Mouse (Mus musculus): ENCODE results near the gene Stard3. TPM values are rescaled to one million over a fixed set of nuclear protein-coding genes. Genes with fewer than 3 reads are reported as not detected.

The Stard3 gene
- polyA plus RNA-seq, 1 experiment from 2014 or later = 44.9 TPM

DNA sequence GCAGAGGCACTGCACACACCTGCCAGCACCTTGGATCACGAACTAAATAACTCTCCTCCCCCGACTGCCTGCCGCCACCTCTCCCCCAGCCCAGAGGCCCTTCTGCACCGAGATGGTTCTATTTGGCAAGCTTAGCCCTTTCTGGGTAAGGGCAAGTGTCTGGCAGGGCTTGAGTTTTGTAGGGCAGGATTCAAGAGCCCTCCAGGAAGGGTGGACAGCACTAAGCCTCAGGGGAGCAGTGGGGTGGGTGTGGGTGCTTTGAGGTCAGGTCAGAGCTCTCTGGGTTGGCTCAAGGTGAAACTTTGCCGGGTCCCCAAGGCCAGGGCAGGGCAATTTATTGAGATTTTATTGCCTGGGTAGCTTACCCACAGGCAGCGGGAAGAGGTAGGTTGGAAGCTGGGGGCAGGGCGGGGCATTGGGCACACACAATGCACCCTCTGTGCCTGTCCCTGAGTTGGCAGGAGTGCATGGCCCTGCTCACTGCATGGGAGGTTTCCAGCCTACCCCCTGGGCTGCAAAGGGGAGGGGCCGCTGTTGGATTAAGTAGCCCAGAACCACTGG is 4.4 kb upstream of the Stard3 start:
- Histone ChIP-seq H3K4me2 (ENCODE audit: low read depth, low read length) (no peak overlapping the region), H3K9me3 (ENCODE audit: control insufficient read depth, low read length) (no peaks in the 10 kb centered on the region), H3K4me1 (ENCODE audit: control insufficient read depth, insufficient read depth, low read length) (peaks cover 41% of the 10 kb centered on the region), H3K27ac (ENCODE audit: low read length) (peak overlapping the region; percentile 79; the same call in 1 of the 2 replicates), H3K36me3 (ENCODE audit: control insufficient read depth, insufficient read depth, low read length) (no peaks in the 10 kb centered on the region), H3K9ac (ENCODE audit: low read depth, low read length) (peak overlapping the region; percentile 2; the same call in 1 of the 2 replicates), H3K4me3 (ENCODE audit: low read length) (no peak overlapping the region), H3K27me3 (replicated peaks; ENCODE audit: control insufficient read depth, insufficient read depth, low read length) (peaks cover 23% of the 10 kb centered on the region)
- ATAC-seq = peak; percentile 31
- 25% methylated on average over 8 of the region's 8 CpGs for WGBS

DNA sequence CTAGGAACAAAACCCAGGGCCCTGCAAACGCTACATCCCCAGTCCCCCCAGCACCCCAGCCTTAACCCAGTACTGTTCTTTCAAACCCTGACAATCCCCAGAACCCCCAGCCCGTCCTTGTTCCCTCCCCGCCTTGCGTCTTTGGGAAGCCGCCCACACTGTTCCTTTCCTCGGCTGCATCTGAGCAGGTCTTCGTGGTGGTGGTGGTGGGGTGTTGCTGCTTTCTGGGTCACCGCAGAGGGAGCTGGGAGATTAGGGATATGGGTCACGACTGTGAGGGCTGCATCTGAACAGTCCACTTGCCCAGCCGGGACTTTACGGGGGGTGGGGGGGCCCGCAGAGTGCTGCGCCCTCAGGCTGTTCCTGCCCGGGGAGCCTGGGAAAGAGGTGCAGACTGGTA is 3.7 kb upstream of the Stard3 start:
- peaks cover 48% of the 10 kb centered on the region for H3K4me1 ChIP-seq (ENCODE audit: control insufficient read depth, insufficient read depth, low read length)
- ATAC-seq = no peak
- H3K9me3 ChIP-seq (ENCODE audit: control insufficient read depth, low read length) = no peaks in the 10 kb centered on the region
- H3K27me3 ChIP-seq (replicated peaks; ENCODE audit: control insufficient read depth, insufficient read depth, low read length) = peaks cover 16% of the 10 kb centered on the region
- H3K27ac ChIP-seq (ENCODE audit: low read length) = no peak overlapping the region
- WGBS = 65% methylated on average over 14 of the region's 14 CpGs
- no peak overlapping the region for H3K4me3 ChIP-seq (ENCODE audit: low read length)
- no peaks in the 10 kb centered on the region for H3K36me3 ChIP-seq (ENCODE audit: control insufficient read depth, insufficient read depth, low read length)
- no peak overlapping the region for H3K4me2 ChIP-seq (ENCODE audit: low read depth, low read length)
- H3K9ac ChIP-seq (ENCODE audit: low read depth, low read length) = 0 out of 2 replicates have a peak overlapping the region, but pooled peaks have one; percentile 2

DNA sequence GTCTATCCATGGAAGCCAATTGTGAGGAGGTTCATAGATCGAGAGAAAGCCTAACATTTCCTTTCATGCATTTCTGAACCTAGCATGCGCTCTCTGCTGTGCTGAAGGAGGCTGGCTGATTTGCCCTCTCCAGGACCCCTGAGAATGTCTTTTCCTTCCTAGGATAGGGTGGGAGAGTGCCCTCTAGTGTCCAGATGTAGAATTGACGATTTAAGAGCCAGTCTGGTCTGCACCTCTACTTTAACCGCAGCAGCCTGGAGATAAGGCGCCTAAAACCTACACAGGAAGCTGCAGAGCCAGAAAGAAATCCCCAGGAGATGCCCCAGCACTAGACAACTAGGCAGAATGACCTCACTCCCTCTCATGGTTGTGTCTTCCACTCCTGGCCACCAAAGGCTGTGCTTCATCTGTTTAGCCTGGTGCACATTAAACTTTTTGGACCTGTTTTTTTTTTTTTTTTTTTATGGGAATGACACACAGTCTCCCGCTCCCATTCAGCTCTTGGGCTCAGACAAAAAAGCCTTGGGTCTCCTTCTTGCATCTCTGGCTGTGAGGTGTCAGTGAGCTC is 2.4 kb upstream of the Stard3 start:
- WGBS = 15% methylated on average over 6 of the region's 6 CpGs
- H3K9me3 ChIP-seq (ENCODE audit: control insufficient read depth, low read length) = no peaks in the 10 kb centered on the region
- H3K4me3 ChIP-seq (ENCODE audit: low read length) = no peak overlapping the region
- H3K27ac ChIP-seq (ENCODE audit: low read length) = peak overlapping the region; percentile 33; the same call in 1 of the 2 replicates
- H3K27me3 ChIP-seq (replicated peaks; ENCODE audit: control insufficient read depth, insufficient read depth, low read length) = peaks cover 6% of the 10 kb centered on the region; the same call in 1 of the 2 replicates
- no peak for ATAC-seq
- no peak overlapping the region for H3K4me2 ChIP-seq (ENCODE audit: low read depth, low read length)
- H3K4me1 ChIP-seq (ENCODE audit: control insufficient read depth, insufficient read depth, low read length) = peaks cover 55% of the 10 kb centered on the region
- no peak overlapping the region for H3K9ac ChIP-seq (ENCODE audit: low read depth, low read length)
- no peaks in the 10 kb centered on the region for H3K36me3 ChIP-seq (ENCODE audit: control insufficient read depth, insufficient read depth, low read length)

DNA sequence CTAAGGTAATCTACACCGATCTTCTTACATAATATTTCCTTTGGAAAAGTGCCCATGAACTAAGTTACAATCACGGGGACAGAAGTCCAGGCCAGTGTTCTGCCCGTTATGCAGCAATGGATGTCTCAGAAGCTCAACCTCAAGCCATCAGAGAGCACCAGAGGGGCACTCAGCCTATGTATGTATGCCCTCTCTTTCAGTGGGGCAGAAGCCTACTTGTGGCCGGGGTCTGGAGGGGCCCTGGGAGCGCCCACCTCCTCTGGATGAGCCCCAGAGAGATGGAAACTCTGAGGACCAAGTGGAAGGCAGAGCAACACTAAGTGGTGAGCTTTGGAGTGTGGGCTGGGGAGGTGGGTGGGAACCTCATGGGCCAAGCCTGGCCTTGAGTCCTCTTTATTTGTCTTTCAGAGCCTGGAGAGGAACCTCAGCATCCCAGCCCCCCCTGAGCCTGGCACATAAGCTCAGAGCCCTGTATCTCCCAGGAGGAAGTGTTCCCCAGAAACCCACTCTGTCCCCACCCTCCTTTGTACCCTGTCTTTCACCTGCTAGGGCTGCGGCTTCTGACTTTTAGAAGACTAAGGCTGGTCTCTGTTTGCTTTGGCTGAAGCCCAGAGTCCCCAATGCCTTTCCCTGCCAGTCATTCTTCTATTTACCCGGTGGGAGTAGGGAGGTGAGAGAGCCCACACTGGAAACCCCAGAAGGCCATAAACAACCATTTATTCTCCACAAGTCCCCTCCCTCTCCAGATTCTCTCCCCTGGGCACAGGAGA is 1.4 kb upstream of the Stard3 start:
- ATAC-seq = no peak
- peak overlapping the region; percentile 65; the same call in 1 of the 2 replicates for H3K9ac ChIP-seq (ENCODE audit: low read depth, low read length)
- WGBS = 65% methylated on average over 7 of the region's 7 CpGs

DNA sequence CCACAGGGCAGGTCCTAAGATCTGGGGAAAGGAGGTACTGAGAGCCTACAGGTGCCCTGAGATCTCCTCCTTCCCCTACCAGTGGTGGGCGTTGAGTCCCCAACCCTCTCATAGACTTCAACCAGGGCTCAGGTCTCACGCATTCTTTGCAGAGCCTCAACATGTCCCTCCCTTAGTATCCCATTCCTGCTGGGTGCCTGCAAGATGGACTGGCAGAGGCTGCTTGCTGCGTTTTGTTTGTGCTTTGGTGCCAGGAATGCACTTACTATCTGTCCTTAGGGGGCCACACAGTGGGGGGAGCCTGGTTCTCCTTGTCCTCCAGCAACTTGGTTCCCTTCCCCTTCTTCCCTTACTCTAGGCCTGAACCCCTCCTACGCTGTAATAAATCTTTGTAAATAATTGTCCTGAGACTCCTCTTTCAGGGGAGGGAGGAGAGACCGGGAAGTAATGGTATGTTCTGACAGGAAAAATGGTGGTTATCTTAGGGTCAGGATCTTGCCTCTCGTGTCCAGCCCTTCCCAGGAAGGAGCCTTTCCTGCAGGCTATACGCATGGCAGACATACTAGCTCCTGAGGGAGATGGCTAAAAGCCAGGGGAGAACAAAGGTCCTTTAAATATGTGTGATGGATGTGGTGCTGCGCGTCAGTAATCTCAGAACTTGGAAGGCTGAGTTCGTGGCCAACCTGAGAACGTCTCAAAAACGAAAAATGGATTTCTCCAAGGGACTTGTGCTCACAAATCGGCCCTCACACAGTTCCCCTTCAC is 590 bp upstream of the Stard3 start:
- WGBS = 8% methylated on average over 13 of the region's 13 CpGs
- Histone ChIP-seq H3K4me1 (ENCODE audit: control insufficient read depth, insufficient read depth, low read length) (peaks cover 57% of the 10 kb centered on the region), H3K27me3 (replicated peaks; ENCODE audit: control insufficient read depth, insufficient read depth, low read length) (no peaks in the 10 kb centered on the region; the same call in 1 of the 2 replicates), H3K36me3 (ENCODE audit: control insufficient read depth, insufficient read depth, low read length) (no peaks in the 10 kb centered on the region), H3K4me2 (ENCODE audit: low read depth, low read length) (peak overlapping the region; percentile 87), H3K9me3 (ENCODE audit: control insufficient read depth, low read length) (no peaks in the 10 kb centered on the region), H3K4me3 (ENCODE audit: low read length) (peak overlapping the region; percentile 75), H3K27ac (ENCODE audit: low read length) (peak overlapping the region; percentile 88), H3K9ac (ENCODE audit: low read depth, low read length) (peak overlapping the region; percentile 65)
- peak; percentile 29 for ATAC-seq

More for the DNA sequence above, 1.4 kb upstream of the Stard3 start:
- H3K27me3 ChIP-seq (replicated peaks; ENCODE audit: control insufficient read depth, insufficient read depth, low read length) = peaks cover 2% of the 10 kb centered on the region; the same call in 1 of the 2 replicates
- no peaks in the 10 kb centered on the region for H3K9me3 ChIP-seq (ENCODE audit: control insufficient read depth, low read length)
- H3K4me1 ChIP-seq (ENCODE audit: control insufficient read depth, insufficient read depth, low read length) = peaks cover 63% of the 10 kb centered on the region
- H3K27ac ChIP-seq (ENCODE audit: low read length) = peak overlapping the region; percentile 88
- peak overlapping the region; percentile 87; the same call in 1 of the 2 replicates for H3K4me2 ChIP-seq (ENCODE audit: low read depth, low read length)
- H3K4me3 ChIP-seq (ENCODE audit: low read length) = no peak overlapping the region
- H3K36me3 ChIP-seq (ENCODE audit: control insufficient read depth, insufficient read depth, low read length) = no peaks in the 10 kb centered on the region

DNA sequence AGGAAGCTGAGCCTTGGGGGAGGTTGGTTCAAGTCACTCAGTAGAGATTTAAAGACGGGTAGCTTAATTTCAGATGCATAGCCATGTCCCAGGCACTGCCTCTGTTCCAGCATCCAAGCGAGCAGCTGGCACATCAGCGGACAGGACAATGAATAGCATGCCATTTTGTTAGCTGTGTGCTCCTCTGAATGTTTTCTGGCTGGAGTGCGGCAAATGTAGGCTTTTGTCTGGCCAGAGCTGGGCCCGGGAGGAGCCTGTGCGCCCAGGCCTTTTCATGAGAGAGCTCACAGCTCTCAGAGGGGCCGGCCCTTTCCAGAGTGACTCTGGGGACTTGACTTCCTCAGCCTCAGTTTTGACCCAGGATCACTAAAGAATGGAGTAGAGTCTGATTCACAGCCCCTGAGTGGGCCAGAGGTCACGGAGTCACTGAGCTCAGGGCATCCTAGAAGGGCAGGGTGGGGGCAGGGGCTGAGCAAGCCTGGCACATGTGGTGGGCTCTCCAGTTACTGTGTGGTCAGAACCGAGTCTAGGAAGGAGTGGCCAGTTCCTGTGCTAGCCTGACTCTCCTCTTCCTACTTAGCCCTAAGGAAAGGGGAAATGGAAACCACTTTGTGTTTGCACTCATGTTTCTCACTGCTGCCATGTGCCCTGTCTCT is 2.8 kb downstream of the Stard3 start:
- H3K4me2 ChIP-seq (ENCODE audit: low read depth, low read length) = no peak overlapping the region
- 0 out of 2 replicates have a peak overlapping the region, but pooled peaks have one; percentile 31 for H3K27ac ChIP-seq (ENCODE audit: low read length)
- no peaks in the 10 kb centered on the region for H3K36me3 ChIP-seq (ENCODE audit: control insufficient read depth, insufficient read depth, low read length)
- no peaks in the 10 kb centered on the region for H3K9me3 ChIP-seq (ENCODE audit: control insufficient read depth, low read length)
- peak overlapping the region; percentile 15; the same call in 1 of the 2 replicates for H3K9ac ChIP-seq (ENCODE audit: low read depth, low read length)
- H3K27me3 ChIP-seq (replicated peaks; ENCODE audit: control insufficient read depth, insufficient read depth, low read length) = no peaks in the 10 kb centered on the region
- ATAC-seq = no peak
- H3K4me1 ChIP-seq (ENCODE audit: control insufficient read depth, insufficient read depth, low read length) = peaks cover 48% of the 10 kb centered on the region
- H3K4me3 ChIP-seq (ENCODE audit: low read length) = no peak overlapping the region
- 58% methylated on average over 9 of the region's 9 CpGs for WGBS

DNA sequence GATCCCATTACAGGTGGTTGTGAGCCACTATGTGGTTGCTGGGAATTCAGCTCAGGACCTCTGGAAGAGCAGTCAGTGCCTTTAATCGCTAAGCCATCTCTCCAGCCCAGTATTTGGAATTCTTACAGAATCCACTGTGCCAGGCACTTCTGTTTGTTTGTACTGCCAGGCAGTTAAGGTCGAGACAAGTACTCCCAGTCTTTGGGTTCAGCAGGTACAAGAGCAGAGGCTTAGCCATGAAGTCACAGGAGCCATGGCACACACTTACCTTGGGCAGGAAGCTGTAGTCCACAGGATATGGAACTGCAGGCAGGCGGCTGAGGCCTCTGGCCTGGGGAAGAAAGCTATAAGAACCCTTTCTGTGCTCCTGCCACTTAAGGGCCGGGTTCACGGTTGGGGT is 5.6 kb downstream of the Stard3 start:
- Histone ChIP-seq H3K36me3 (ENCODE audit: control insufficient read depth, insufficient read depth, low read length) (no peaks in the 10 kb centered on the region), H3K4me1 (ENCODE audit: control insufficient read depth, insufficient read depth, low read length) (peaks cover 31% of the 10 kb centered on the region), H3K9me3 (ENCODE audit: control insufficient read depth, low read length) (no peaks in the 10 kb centered on the region), H3K4me3 (ENCODE audit: low read length) (no peak overlapping the region), H3K4me2 (ENCODE audit: low read depth, low read length) (no peak overlapping the region), H3K9ac (ENCODE audit: low read depth, low read length) (no peak overlapping the region), H3K27me3 (replicated peaks; ENCODE audit: control insufficient read depth, insufficient read depth, low read length) (no peaks in the 10 kb centered on the region), H3K27ac (ENCODE audit: low read length) (0 out of 2 replicates have a peak overlapping the region, but pooled peaks have one; percentile 15)
- ATAC-seq = no peak
- 59% methylated on average over 5 of the region's 5 CpGs for WGBS

DNA sequence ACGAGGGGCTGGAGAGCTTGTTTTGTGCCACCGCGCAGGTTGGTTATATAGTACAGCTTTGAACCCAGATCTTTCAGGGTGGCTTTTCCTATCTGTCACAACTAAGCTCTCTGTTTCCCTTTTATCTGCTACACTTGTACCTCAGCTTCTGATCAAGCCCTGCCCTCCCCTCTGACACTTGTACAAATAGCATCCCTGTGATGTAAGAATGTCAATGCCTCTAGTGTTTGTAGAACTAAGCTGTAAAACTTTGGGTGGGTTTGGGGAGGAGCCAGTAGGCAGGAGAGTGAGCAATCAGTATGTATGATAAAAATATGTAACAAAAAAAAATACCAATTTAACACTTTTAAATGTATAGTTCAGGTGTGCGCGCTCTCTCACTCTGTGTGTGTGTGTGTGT is 6.2 kb downstream of the Stard3 start:
- no peak overlapping the region for H3K9ac ChIP-seq (ENCODE audit: low read depth, low read length)
- peak; percentile 38; the same call in 1 of the 2 replicates for ATAC-seq

More for the DNA sequence above, 6.2 kb downstream of the Stard3 start:
- H3K36me3 ChIP-seq (ENCODE audit: control insufficient read depth, insufficient read depth, low read length) = no peaks in the 10 kb centered on the region
- no peak overlapping the region for H3K4me3 ChIP-seq (ENCODE audit: low read length)
- no peaks in the 10 kb centered on the region for H3K27me3 ChIP-seq (replicated peaks; ENCODE audit: control insufficient read depth, insufficient read depth, low read length)
- H3K27ac ChIP-seq (ENCODE audit: low read length) = 0 out of 2 replicates have a peak overlapping the region, but pooled peaks have one; percentile 15
- no peak overlapping the region for H3K4me2 ChIP-seq (ENCODE audit: low read depth, low read length)
- peaks cover 25% of the 10 kb centered on the region for H3K4me1 ChIP-seq (ENCODE audit: control insufficient read depth, insufficient read depth, low read length)
- H3K9me3 ChIP-seq (ENCODE audit: control insufficient read depth, low read length) = no peaks in the 10 kb centered on the region
- WGBS = 73% methylated on average over 5 of the region's 5 CpGs

Measured in intestine, embryonic 16.5 days (tissue).